Mouse (Mus musculus) forebrain, embryonic 14.5 days (tissue): ENCODE measurements around the gene Fam168a. TPM values are rescaled to one million over a fixed set of nuclear protein-coding genes. Genes with fewer than 3 reads are reported as not detected.

Source experiments
- ATAC-seq: fragments of 200-750 bp; cut with Nextera tagmentation; 2 replicates; pipeline ENCODE4 v1.8.0; 2017; ENCODE audit warnings: mild to moderate bottlenecking, moderate library complexity
- DNase-seq: peaks from one replicate; pipeline ENCODE4 v3.0.0-alpha.2; 2015; ENCODE audit warnings: low spot score
- H3K27ac ChIP-seq: fragments of 300-500 bp; sonication (generic); 2 replicates; pipeline ENCODE4 v1.5.1; 2014; ENCODE audit warnings: low read depth, mild to moderate bottlenecking, control low read depth, low read length, moderate library complexity
- H3K27me3 ChIP-seq: fragments of 300-500 bp; sonication (generic); replicated peaks from 2 replicates; pipeline ENCODE4 v1.6.1; 2014; ENCODE audit warnings: low read length, control low read depth, mixed read lengths; ENCODE audit not compliant: control insufficient read depth, insufficient read depth
- H3K36me3 ChIP-seq: fragments of 300-500 bp; sonication (generic); 2 replicates; pipeline ENCODE4 v1.6.1; 2014; ENCODE audit warnings: low read length, control low read depth; ENCODE audit not compliant: control insufficient read depth, insufficient read depth
- H3K4me1 ChIP-seq: fragments of 300-500 bp; sonication (generic); 2 replicates; pipeline ENCODE4 v1.6.1; 2014; ENCODE audit warnings: antibody characterized with exemption, low read length, control low read depth; ENCODE audit not compliant: control insufficient read depth, insufficient read depth
- H3K4me2 ChIP-seq: fragments of 300-500 bp; sonication (generic); 2 replicates; pipeline ENCODE4 v1.6.1; 2014; ENCODE audit warnings: mild to moderate bottlenecking, control low read depth, low read length
- H3K4me3 ChIP-seq: fragments of 300-500 bp; sonication (generic); 2 replicates; pipeline ENCODE4 v1.5.1; 2014; ENCODE audit warnings: low read depth, low read length, control low read depth
- H3K9ac ChIP-seq: fragments of 300-500 bp; sonication (generic); 2 replicates; pipeline ENCODE4 v1.6.1; 2014; ENCODE audit warnings: mild to moderate bottlenecking, low read length, control low read depth, moderate library complexity
- H3K9me3 ChIP-seq: fragments of 300-500 bp; sonication (generic); replicated peaks from 2 replicates; pipeline ENCODE4 v1.6.1; 2016; ENCODE audit warnings: low read length, control low read depth, mixed read lengths; ENCODE audit not compliant: control insufficient read depth
- WGBS: fragments of 180-500 bp; shearing (Covaris S2); extraction: QIAGEN DNeasy Blood & Tissue Kit; methylation state at CpG from one replicate; pipeline ENCODE4 v1.1.7; 2014; 5-methylcytosine and 5-hydroxymethylcytosine counted together
- polyA plus RNA-seq: library from polyadenylated mRNA; unstranded; fragments of >200 nt; fragmentation: Nextera tagmentation; extraction: Ambion mirVana; gene quantifications from 2 replicates; pipeline ENCODE4 v1.2.1, GENCODE M21; 2014

Gene Fam168a
- polyA plus RNA-seq, 1 experiment from 2014 or later = 86.6 TPM

DNA sequence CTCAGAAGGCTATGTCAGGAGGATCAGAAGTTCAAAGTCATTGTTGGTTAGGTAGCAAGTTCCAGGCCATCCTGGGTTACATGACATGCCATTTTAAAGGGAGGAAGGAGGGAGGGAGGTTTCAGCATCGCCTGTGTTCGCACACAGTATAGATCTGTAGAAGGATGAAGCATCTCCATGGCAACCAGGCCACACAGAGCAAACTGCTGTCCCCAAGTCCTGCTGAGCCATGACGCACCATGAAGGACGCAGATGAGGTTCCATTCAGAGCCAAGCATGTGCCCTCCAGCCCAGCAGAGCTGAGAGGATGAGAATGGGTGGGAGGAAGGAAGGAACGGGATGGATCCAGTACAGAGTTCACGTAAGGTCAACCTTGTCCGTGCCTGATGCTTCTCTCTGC, 33.0 kb upstream of the Fam168a start:
- Histone ChIP-seq H3K9me3 (no peaks in the 10 kb centered on the region), H3K4me3 (no peak overlapping the region), H3K36me3 (no peaks in the 10 kb centered on the region), H3K4me2 (no peak overlapping the region), H3K4me1 (no peaks in the 10 kb centered on the region), H3K27ac (no peak overlapping the region), H3K27me3 (no peaks in the 10 kb centered on the region), H3K9ac (no peak overlapping the region)
- ATAC-seq = no peak
- DNase-seq = no peak
- WGBS = 72% methylated on average over 7 of the region's 7 CpGs

DNA sequence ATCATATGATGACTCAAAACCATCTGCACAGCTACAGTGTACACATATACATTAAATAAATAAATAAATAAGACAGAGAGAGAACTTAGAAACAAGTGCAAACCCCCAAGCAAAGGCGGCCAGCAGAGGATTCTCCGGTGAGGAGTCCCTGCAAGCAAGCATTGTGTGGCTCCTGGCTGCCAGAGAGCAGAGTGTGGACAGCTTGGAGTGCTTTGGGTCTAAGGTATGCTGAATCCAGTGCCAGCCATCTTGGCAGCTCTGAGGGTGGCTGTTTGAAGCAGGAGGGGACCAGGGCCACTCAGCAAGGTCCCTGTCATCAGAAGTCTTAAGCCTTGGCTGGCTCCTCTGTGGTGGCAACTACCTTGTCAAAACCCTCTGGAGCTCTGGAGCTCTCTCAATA, 31.5 kb upstream of the Fam168a start:
- ATAC-seq (no peak), DNase-seq (no peak)
- Histone ChIP-seq H3K4me1 (no peaks in the 10 kb centered on the region), H3K9me3 (no peaks in the 10 kb centered on the region), H3K36me3 (no peaks in the 10 kb centered on the region), H3K27ac (no peak overlapping the region), H3K4me2 (no peak overlapping the region), H3K4me3 (no peak overlapping the region), H3K27me3 (no peaks in the 10 kb centered on the region), H3K9ac (no peak overlapping the region)
- 96% methylated on average over 2 of the region's 2 CpGs for WGBS

DNA sequence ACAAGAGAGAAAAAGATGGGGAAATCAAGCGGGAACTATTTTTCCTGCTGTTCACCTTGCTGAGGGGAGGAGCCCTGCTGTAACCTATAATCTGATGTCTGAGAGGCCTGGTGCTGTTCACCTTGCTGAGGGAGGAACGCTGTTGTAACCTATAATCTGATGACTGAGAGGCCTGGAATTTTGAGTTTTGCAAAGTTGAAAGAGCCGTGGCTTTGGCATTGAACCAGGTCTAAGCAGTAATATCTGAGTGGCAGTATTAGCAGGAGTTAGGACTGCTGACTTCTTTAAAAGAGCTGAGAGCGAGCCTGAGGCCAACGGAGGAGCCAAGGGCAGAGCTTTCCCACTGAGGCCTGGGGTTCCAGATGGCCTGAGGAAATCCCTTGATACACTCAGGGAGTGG, 28.4 kb upstream of the Fam168a start:
- no peak for ATAC-seq
- 84% methylated on average over 5 of the region's 5 CpGs for WGBS
- H3K4me2 ChIP-seq = no peak overlapping the region
- no peaks in the 10 kb centered on the region for H3K4me1 ChIP-seq
- H3K9me3 ChIP-seq = no peaks in the 10 kb centered on the region
- no peak overlapping the region for H3K27ac ChIP-seq
- no peak for DNase-seq
- H3K9ac ChIP-seq = no peak overlapping the region
- H3K36me3 ChIP-seq = no peaks in the 10 kb centered on the region
- no peak overlapping the region for H3K4me3 ChIP-seq
- H3K27me3 ChIP-seq = no peaks in the 10 kb centered on the region

DNA sequence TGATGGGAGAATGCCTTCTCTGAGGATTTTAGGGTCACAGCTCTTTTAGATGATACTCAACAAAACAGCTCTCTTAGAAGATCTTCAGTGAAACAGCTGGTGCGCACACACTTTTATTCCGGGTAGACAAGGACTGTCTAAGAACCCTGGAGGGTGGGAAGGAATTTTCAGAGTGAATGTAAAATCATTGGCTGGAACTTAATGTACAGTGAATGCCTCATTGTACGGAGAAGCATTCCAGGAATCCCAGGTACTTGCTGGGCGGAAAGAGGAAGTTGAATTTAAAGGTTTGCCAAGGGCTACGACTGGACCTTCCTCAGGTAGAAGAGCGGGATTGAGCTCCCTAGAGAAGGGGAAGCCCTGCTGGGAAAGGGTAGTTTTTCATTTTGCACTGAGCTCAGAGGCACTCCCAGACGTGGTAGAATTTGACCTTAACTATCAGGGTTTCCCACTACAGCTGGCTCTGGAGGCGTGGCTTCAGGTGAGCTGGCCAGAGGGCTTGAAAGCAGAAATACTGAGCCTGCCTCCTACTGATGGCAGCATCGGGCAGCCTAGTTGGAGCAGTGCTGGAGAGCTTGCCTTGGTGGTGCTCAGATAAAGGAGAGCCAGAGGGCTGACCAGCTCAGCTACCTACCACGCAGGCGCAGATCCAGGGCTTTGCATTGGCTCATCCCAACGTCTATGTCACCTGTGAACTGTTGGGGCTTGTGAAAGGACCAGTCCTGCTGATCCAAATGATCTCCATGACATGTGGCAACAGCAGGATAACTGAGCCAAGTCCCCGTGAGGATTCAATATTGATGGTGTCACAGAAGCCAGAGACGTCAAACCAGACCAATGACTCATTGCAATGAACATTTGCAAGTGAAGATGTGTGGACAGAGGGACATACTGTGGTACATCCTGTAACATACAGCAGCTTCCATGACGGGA, 27.2 kb upstream of the Fam168a start:
- H3K9me3 ChIP-seq = no peaks in the 10 kb centered on the region
- 65% methylated on average over 15 of the region's 15 CpGs for WGBS
- ATAC-seq = no peak
- H3K4me2 ChIP-seq = no peak overlapping the region
- H3K27ac ChIP-seq = no peak overlapping the region
- no peak overlapping the region for H3K9ac ChIP-seq
- H3K4me1 ChIP-seq = no peaks in the 10 kb centered on the region
- no peak overlapping the region for H3K4me3 ChIP-seq
- no peaks in the 10 kb centered on the region for H3K27me3 ChIP-seq
- H3K36me3 ChIP-seq = no peaks in the 10 kb centered on the region
- DNase-seq = no peak

DNA sequence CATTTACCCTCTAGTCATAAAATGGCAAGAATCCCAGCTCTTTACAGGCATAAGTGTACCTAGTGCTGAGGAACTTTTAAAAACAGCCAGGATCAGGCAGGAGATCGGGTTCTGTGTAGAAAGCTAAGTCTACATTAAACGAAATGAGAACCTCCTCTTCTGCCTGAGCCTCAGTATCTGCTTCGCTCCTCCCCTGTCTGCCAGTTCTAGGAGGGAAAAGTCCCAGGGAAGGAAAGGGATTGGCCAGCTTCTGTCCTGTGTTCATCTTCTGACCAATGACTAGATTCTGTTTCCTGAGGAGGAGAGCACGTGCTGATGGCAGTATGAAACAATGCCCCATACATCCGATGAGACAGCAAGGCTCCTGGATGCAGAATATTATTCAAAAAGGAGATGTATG, 25.3 kb upstream of the Fam168a start:
- H3K27ac ChIP-seq = no peak overlapping the region
- H3K4me1 ChIP-seq = no peaks in the 10 kb centered on the region
- no peak for DNase-seq
- H3K9me3 ChIP-seq = no peaks in the 10 kb centered on the region
- no peaks in the 10 kb centered on the region for H3K36me3 ChIP-seq
- no peaks in the 10 kb centered on the region for H3K27me3 ChIP-seq
- WGBS = 55% methylated on average over 5 of the region's 5 CpGs
- no peak overlapping the region for H3K9ac ChIP-seq
- no peak overlapping the region for H3K4me2 ChIP-seq
- ATAC-seq = no peak
- H3K4me3 ChIP-seq = no peak overlapping the region

DNA sequence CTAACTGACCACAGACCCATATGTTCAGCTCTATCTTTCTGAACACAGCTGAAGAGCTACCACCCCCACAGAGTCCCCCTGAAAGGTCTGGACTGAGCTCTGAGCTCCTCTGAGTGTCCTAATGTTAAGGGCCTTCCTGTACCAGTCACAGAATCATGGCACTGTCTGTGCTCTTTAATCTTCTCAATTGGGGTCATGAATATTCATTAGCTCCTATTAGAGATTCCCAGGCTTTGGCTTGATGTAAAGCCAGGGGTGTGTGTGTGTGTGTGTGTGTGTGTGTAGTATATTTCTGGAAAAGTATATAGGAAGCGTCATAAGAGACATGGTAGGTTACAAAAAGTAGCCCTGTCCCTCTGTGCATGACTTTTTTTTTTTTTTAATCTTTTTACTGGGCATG, 23.2 kb upstream of the Fam168a start:
- no peak overlapping the region for H3K27ac ChIP-seq
- H3K27me3 ChIP-seq = no peaks in the 10 kb centered on the region
- H3K4me3 ChIP-seq = no peak overlapping the region
- 38% methylated on average over 1 of the region's 1 CpGs for WGBS
- ATAC-seq (no peak), DNase-seq (peak; percentile 56)
- no peaks in the 10 kb centered on the region for H3K4me1 ChIP-seq
- no peaks in the 10 kb centered on the region for H3K36me3 ChIP-seq
- H3K9ac ChIP-seq = no peak overlapping the region
- no peaks in the 10 kb centered on the region for H3K9me3 ChIP-seq
- no peak overlapping the region for H3K4me2 ChIP-seq

DNA sequence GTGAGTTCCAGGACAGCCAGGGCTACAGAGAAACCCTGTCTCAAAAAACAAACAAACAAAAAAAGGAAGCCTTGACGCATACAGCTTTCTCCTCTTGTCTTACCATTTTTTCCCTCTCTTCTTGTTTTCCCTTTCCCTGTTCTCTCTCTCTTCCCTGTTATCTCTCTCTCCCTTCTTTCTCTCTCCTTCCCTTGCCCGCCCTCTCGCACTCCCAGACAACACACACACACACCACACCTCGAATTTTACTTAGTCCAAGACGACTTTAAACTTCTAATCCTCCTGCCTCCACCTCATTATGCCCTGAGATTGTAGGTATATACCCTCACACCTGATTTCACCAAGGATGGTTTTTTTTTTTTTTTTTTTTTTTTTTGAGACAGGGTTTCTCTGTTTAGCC, 22.4 kb upstream of the Fam168a start:
- Histone ChIP-seq H3K36me3 (no peaks in the 10 kb centered on the region), H3K27me3 (no peaks in the 10 kb centered on the region), H3K4me1 (no peaks in the 10 kb centered on the region), H3K9ac (no peak overlapping the region), H3K27ac (no peak overlapping the region), H3K4me3 (no peak overlapping the region), H3K4me2 (no peak overlapping the region), H3K9me3 (no peaks in the 10 kb centered on the region)
- DNase-seq (no peak), ATAC-seq (no peak)
- 82% methylated on average over 5 of the region's 5 CpGs for WGBS

DNA sequence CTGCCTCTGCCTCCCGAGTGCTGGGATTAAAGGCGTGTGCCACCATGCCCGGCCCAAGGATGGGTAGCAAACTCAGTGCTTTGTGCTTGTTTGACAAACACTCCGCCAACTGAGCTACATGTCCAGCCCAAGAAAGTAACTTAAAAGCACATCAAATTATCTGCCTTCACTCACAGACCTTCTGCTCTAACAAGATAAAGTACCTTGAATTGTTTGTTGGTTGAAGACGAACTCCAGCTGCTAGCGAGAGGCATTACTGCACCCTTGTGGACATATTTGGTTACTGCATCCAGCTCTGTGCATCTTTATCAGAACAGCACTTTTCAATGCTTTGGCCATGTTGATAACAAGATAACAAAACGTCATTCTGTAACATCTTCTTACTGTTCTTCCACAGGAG, 21.9 kb upstream of the Fam168a start:
- no peak overlapping the region for H3K9ac ChIP-seq
- no peak overlapping the region for H3K4me3 ChIP-seq
- no peaks in the 10 kb centered on the region for H3K27me3 ChIP-seq
- ATAC-seq (no peak), DNase-seq (peak; percentile 77)
- 59% methylated on average over 7 of the region's 7 CpGs for WGBS
- no peaks in the 10 kb centered on the region for H3K9me3 ChIP-seq
- H3K36me3 ChIP-seq = no peaks in the 10 kb centered on the region
- H3K4me2 ChIP-seq = no peak overlapping the region
- no peaks in the 10 kb centered on the region for H3K4me1 ChIP-seq
- no peak overlapping the region for H3K27ac ChIP-seq
